Mouse (Mus musculus) spleen, adult 10 weeks (tissue): ENCODE data around the gene Mfsd4b2. TPM values are rescaled to one million over a fixed set of nuclear protein-coding genes. Genes with fewer than 3 reads are reported as not detected.

Experiments
- polyA plus RNA-seq: library from polyadenylated mRNA; stranded (reverse); fragments of 350-450 nt; fragmentation: Illumina TruSeq; extraction: RNeasy Lipid Tissue Mini Kit (QIAGEN cat#74804); gene quantifications from one replicate; pipeline ENCODE4 v1.2.3, GENCODE M21; 2015; ENCODE audit warnings: low replicate concordance; ENCODE audit not compliant: insufficient read depth

Mfsd4b2 gene
- not detected for polyA plus RNA-seq

GRCm38 (mm10) chr10:39926616-39927139 lies at the start of gene Mfsd4b2:
Gene Mfsd4b2, minus strand, starts transcription at chr10:39926923.

DNA sequence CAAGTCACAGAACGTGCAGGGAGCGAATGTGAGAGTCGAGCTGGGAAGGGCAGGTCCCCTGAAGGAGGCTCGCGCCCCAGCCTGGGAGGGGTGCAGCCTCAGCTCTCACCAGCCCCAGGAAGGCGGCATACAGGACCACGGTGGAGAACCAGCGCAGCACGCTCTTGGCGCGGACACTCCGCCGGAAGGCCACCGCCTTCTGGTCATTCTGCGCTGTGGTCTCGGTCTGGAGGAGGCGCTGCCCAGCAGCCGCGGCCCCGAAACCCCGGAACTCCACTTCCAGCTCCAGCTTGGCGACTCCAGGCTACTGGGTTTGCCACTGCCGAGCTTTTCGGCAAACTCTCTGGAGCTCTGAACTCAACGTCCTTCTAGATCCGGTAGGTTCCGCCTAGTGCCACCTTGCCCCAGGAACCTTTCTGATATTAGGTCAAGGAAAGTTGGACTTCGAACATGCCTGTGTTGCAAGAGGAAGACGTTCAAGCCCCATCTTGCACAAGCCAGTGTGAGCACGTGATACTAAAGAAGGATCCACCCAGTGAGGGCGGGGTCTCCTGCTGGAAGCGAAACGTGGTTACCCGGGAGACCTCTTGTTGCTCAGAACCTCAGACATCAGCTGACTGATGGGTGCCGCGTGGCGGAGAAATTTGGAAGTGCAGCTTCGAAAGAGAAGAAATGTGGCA lies 33.2 kb upstream of the Mfsd4b2 start, which contains the start of gene Mfsd4b3:
Mfsd4b3 (minus strand) TSS at position 393 of the 680 bp plus-strand sequence.

DNA sequence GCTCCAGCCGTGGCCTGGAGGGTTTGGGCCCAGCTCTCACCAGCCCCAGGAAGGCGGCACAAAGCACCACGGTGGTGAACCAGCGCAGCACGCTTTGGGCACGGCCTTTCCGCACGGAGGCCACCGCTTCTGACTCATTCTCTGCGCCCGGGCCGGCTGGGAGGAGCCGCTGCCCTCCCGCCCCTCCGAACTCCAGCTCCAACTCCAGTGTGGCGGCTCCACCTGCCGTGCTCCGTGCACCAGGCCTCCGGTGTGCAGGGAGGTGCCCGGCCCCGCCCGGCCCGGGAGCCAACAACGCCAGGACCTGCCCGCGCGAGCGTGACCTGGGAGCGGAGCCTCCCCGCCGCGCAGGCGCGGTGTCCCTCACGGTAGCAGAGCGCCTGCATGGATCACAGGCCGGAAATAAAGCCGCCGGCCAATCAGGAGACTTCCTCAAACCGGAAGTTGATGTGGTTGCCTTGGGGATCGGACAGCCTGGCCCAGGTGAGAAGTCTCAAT lies 27.8 kb downstream of the Mfsd4b2 start, which contains the start of gene Mfsd4b4:
Mfsd4b4 (minus strand) TSS at position 365 of the 498 bp plus-strand sequence.

Other genes starting within 250 kb of the Mfsd4b2 start
- gene Rev3l, start 194.8 kb downstream of the Mfsd4b2 start, polyA plus RNA-seq = 50.4 TPM
- gene Mfsd4b4, start 27.7 kb downstream of the Mfsd4b2 start, polyA plus RNA-seq = 8.4 TPM
- 0.26 TPM for gene Mfsd4b3, start 33.2 kb upstream of the Mfsd4b2 start, polyA plus RNA-seq
- gene Mfsd4b5, start 59.7 kb upstream of the Mfsd4b2 start, polyA plus RNA-seq = 0.12 TPM
- gene Mfsd4b1, start 98.3 kb upstream of the Mfsd4b2 start, polyA plus RNA-seq = not detected
- 16.8 TPM for gene Slc16a10, start 215.3 kb upstream of the Mfsd4b2 start, polyA plus RNA-seq